Mouse (Mus musculus) forebrain, embryonic 14.5 days (tissue): ENCODE measurements around the gene Kif1b. TPM values are rescaled to one million over a fixed set of nuclear protein-coding genes. Genes with fewer than 3 reads are reported as not detected.
"Not testable (repeated sequence)": the region's sequence is repeated elsewhere in the genome, so short reads cannot be mapped to it uniquely, and the experiment has no call there.

ENCODE experiments used
- ATAC-seq: fragments of 200-750 bp; cut with Nextera tagmentation; 2 replicates; pipeline ENCODE4 v1.8.0; 2017; ENCODE audit warnings: mild to moderate bottlenecking, moderate library complexity
- DNase-seq: peaks from one replicate; pipeline ENCODE4 v3.0.0-alpha.2; 2015; ENCODE audit warnings: low spot score
- H3K27ac ChIP-seq: fragments of 300-500 bp; sonication (generic); 2 replicates; pipeline ENCODE4 v1.5.1; 2014; ENCODE audit warnings: low read depth, mild to moderate bottlenecking, control low read depth, low read length, moderate library complexity
- H3K27me3 ChIP-seq: fragments of 300-500 bp; sonication (generic); replicated peaks from 2 replicates; pipeline ENCODE4 v1.6.1; 2014; ENCODE audit warnings: low read length, control low read depth, mixed read lengths; ENCODE audit not compliant: control insufficient read depth, insufficient read depth
- H3K36me3 ChIP-seq: fragments of 300-500 bp; sonication (generic); 2 replicates; pipeline ENCODE4 v1.6.1; 2014; ENCODE audit warnings: low read length, control low read depth; ENCODE audit not compliant: control insufficient read depth, insufficient read depth
- H3K4me1 ChIP-seq: fragments of 300-500 bp; sonication (generic); 2 replicates; pipeline ENCODE4 v1.6.1; 2014; ENCODE audit warnings: antibody characterized with exemption, low read length, control low read depth; ENCODE audit not compliant: control insufficient read depth, insufficient read depth
- H3K4me2 ChIP-seq: fragments of 300-500 bp; sonication (generic); 2 replicates; pipeline ENCODE4 v1.6.1; 2014; ENCODE audit warnings: mild to moderate bottlenecking, control low read depth, low read length
- H3K4me3 ChIP-seq: fragments of 300-500 bp; sonication (generic); 2 replicates; pipeline ENCODE4 v1.5.1; 2014; ENCODE audit warnings: low read depth, low read length, control low read depth
- H3K9ac ChIP-seq: fragments of 300-500 bp; sonication (generic); 2 replicates; pipeline ENCODE4 v1.6.1; 2014; ENCODE audit warnings: mild to moderate bottlenecking, low read length, control low read depth, moderate library complexity
- H3K9me3 ChIP-seq: fragments of 300-500 bp; sonication (generic); replicated peaks from 2 replicates; pipeline ENCODE4 v1.6.1; 2016; ENCODE audit warnings: low read length, control low read depth, mixed read lengths; ENCODE audit not compliant: control insufficient read depth
- WGBS: fragments of 180-500 bp; shearing (Covaris S2); extraction: QIAGEN DNeasy Blood & Tissue Kit; methylation state at CpG from one replicate; pipeline ENCODE4 v1.1.7; 2014; 5-methylcytosine and 5-hydroxymethylcytosine counted together
- polyA plus RNA-seq: library from polyadenylated mRNA; unstranded; fragments of >200 nt; fragmentation: Nextera tagmentation; extraction: Ambion mirVana; gene quantifications from 2 replicates; pipeline ENCODE4 v1.2.1, GENCODE M21; 2014

The Kif1b gene
- polyA plus RNA-seq, 1 experiment from 2014 or later: 101 TPM

- WGBS: 31% methylated on average over 2 of the region's 2 CpGs
- Histone ChIP-seq H3K4me1 (peaks cover 11% of the 10 kb centered on the region), H3K9me3 (no peaks in the 10 kb centered on the region), H3K27me3 (no peaks in the 10 kb centered on the region), H3K9ac (no peak overlapping the region), H3K4me3 (no peak overlapping the region), H3K36me3 (peaks cover 88% of the 10 kb centered on the region), H3K4me2 (no peak overlapping the region), H3K27ac (no peak overlapping the region)
- DNase-seq (no peak), ATAC-seq (no peak)
Measured at GRCm38 (mm10) chr4:149215397-149215796, 92.1 kb downstream of the Kif1b start.

- ATAC-seq, H3K27me3 ChIP-seq, DNase-seq, H3K27ac ChIP-seq, H3K9ac ChIP-seq, H3K4me1 ChIP-seq, H3K4me3 ChIP-seq, H3K9me3 ChIP-seq, H3K4me2 ChIP-seq: not testable (repeated sequence)
- H3K36me3 ChIP-seq: peaks cover 88% of the 10 kb centered on the region
- 100% methylated on average over 2 of the region's 2 CpGs for WGBS
Measured at GRCm38 (mm10) chr4:149214468-149214867, 93.0 kb downstream of the Kif1b start.

- H3K27ac ChIP-seq: no peak overlapping the region
- DNase-seq: no peak
- no peak overlapping the region for H3K4me2 ChIP-seq
- H3K9ac ChIP-seq: no peak overlapping the region
- WGBS: 96% methylated on average over 9 of the region's 9 CpGs
- peaks cover 88% of the 10 kb centered on the region for H3K36me3 ChIP-seq
- no peak for ATAC-seq
- no peaks in the 10 kb centered on the region for H3K9me3 ChIP-seq
- H3K4me3 ChIP-seq: no peak overlapping the region
- H3K27me3 ChIP-seq: no peaks in the 10 kb centered on the region
- H3K4me1 ChIP-seq: no peaks in the 10 kb centered on the region
Measured at GRCm38 (mm10) chr4:149213466-149213865, 94.0 kb downstream of the Kif1b start.

GRCm38 (mm10) chr4:149211441-149211840 lies 96.1 kb downstream of the Kif1b start:
- peaks cover 88% of the 10 kb centered on the region for H3K36me3 ChIP-seq
- ATAC-seq, DNase-seq, H3K4me1 ChIP-seq, H3K9ac ChIP-seq, H3K4me2 ChIP-seq, H3K9me3 ChIP-seq, H3K4me3 ChIP-seq, H3K27ac ChIP-seq, H3K27me3 ChIP-seq: not testable (repeated sequence)
- WGBS: 94% methylated on average over 6 of the region's 6 CpGs

- Histone ChIP-seq H3K4me3 (no peak overlapping the region), H3K9me3 (no peaks in the 10 kb centered on the region), H3K9ac (no peak overlapping the region), H3K4me1 (no peaks in the 10 kb centered on the region), H3K4me2 (no peak overlapping the region), H3K27ac (no peak overlapping the region), H3K36me3 (peaks cover 91% of the 10 kb centered on the region), H3K27me3 (no peaks in the 10 kb centered on the region)
- no peak for DNase-seq
- WGBS: 91% methylated on average over 3 of the region's 3 CpGs
- ATAC-seq: no peak
Measured at GRCm38 (mm10) chr4:149202467-149202866, 105.0 kb downstream of the Kif1b start.

- Histone ChIP-seq H3K4me2 (no peak overlapping the region), H3K27me3 (no peaks in the 10 kb centered on the region), H3K9me3 (no peaks in the 10 kb centered on the region), H3K4me3 (no peak overlapping the region), H3K4me1 (no peaks in the 10 kb centered on the region), H3K36me3 (peaks cover 90% of the 10 kb centered on the region), H3K9ac (no peak overlapping the region), H3K27ac (no peak overlapping the region)
- ATAC-seq (no peak), DNase-seq (no peak)
- 94% methylated on average over 4 of the region's 4 CpGs for WGBS
Measured at GRCm38 (mm10) chr4:149201110-149201509, 106.4 kb downstream of the Kif1b start.

- H3K4me1 ChIP-seq: no peaks in the 10 kb centered on the region
- ATAC-seq (no peak), DNase-seq (no peak)
- no peak overlapping the region for H3K9ac ChIP-seq
- H3K4me2 ChIP-seq: no peak overlapping the region
- WGBS: 83% methylated on average over 1 of the region's 1 CpGs
- no peak overlapping the region for H3K4me3 ChIP-seq
- peaks cover 90% of the 10 kb centered on the region for H3K36me3 ChIP-seq
- H3K9me3 ChIP-seq: no peaks in the 10 kb centered on the region
- no peaks in the 10 kb centered on the region for H3K27me3 ChIP-seq
- no peak overlapping the region for H3K27ac ChIP-seq
Measured at GRCm38 (mm10) chr4:149197180-149197579, 110.3 kb downstream of the Kif1b start.

- WGBS: 97% methylated on average over 7 of the region's 7 CpGs
- ATAC-seq: no peak
- no peak overlapping the region for H3K27ac ChIP-seq
- DNase-seq: no peak
- H3K4me2 ChIP-seq: no peak overlapping the region
- no peaks in the 10 kb centered on the region for H3K4me1 ChIP-seq
- peaks cover 91% of the 10 kb centered on the region for H3K36me3 ChIP-seq
- H3K9me3 ChIP-seq: no peaks in the 10 kb centered on the region
- H3K4me3 ChIP-seq: no peak overlapping the region
- H3K27me3 ChIP-seq: no peaks in the 10 kb centered on the region
- H3K9ac ChIP-seq: no peak overlapping the region
Measured at GRCm38 (mm10) chr4:149191103-149191502, 116.4 kb downstream of the Kif1b start.

GRCm38 (mm10) chr4:149188563-149188962 lies 118.9 kb downstream of the Kif1b start:
- Histone ChIP-seq H3K4me3 (no peak overlapping the region), H3K27me3 (no peaks in the 10 kb centered on the region), H3K9me3 (no peaks in the 10 kb centered on the region), H3K9ac (no peak overlapping the region), H3K36me3 (peaks cover 94% of the 10 kb centered on the region), H3K4me1 (no peaks in the 10 kb centered on the region), H3K4me2 (no peak overlapping the region), H3K27ac (no peak overlapping the region)
- no peak for DNase-seq
- ATAC-seq: no peak
- WGBS: 96% methylated on average over 2 of the region's 2 CpGs
